Mouse (Mus musculus) MEL (cell line): ENCODE measurements around the gene Sds.

Source experiments
- CTCF ChIP-seq, 3 experiments: IDR thresholded peaks in 2 of 3; conservative IDR thresholded peaks in 1 of 3; 2 replicates each; pipeline ENCODE4 v1.5.1; 2011 to 2012; ENCODE audit warnings: low read length in 3 of 3, low read depth in 2 of 3, mild to moderate bottlenecking in 2 of 3, improper control_type of control experiment in 1 of 3, inconsistent platforms in 1 of 3, mixed read lengths in 1 of 3, moderate library complexity in 1 of 3; ENCODE audit not compliant: control insufficient read depth in 1 of 3, insufficient read depth in 1 of 3, poor library complexity in 1 of 3, severe bottlenecking in 1 of 3
- EP300 ChIP-seq, 2 experiments: IDR thresholded peaks; 2 replicates each; pipeline ENCODE4 v1.6.1; 2011; ENCODE audit warnings: improper control_type of control experiment in 2 of 2, low read length in 2 of 2, low read depth in 1 of 2, mild to moderate bottlenecking in 1 of 2
- GABPA ChIP-seq: IDR thresholded peaks from 2 replicates; pipeline ENCODE4 v1.6.1; 2012; ENCODE audit warnings: low read depth, mild to moderate bottlenecking, inconsistent platforms, low read length, improper control_type of control experiment, moderate library complexity
- GATA1 ChIP-seq: IDR thresholded peaks from 2 replicates; pipeline ENCODE4 v1.6.1; 2011; ENCODE audit warnings: low read depth, low read length, improper control_type of control experiment
- RCOR1 ChIP-seq: IDR thresholded peaks from 2 replicates; pipeline ENCODE4 v1.6.1; 2012; ENCODE audit warnings: low read depth, mild to moderate bottlenecking, inconsistent platforms, low read length, improper control_type of control experiment
- SIN3A ChIP-seq: IDR thresholded peaks from 2 replicates; pipeline ENCODE4 v1.6.1; 2012; ENCODE audit warnings: low read length, improper control_type of control experiment, inconsistent platforms
- TCF12 ChIP-seq: IDR thresholded peaks from 2 replicates; pipeline ENCODE4 v1.6.1; 2014; ENCODE audit warnings: low read depth, mild to moderate bottlenecking, inconsistent platforms, low read length, improper control_type of control experiment, moderate library complexity
- USF1 ChIP-seq: IDR thresholded peaks from 2 replicates; pipeline ENCODE4 v1.6.1; 2014; ENCODE audit warnings: low read depth, mild to moderate bottlenecking, inconsistent platforms, low read length, improper control_type of control experiment, moderate library complexity

DNA sequence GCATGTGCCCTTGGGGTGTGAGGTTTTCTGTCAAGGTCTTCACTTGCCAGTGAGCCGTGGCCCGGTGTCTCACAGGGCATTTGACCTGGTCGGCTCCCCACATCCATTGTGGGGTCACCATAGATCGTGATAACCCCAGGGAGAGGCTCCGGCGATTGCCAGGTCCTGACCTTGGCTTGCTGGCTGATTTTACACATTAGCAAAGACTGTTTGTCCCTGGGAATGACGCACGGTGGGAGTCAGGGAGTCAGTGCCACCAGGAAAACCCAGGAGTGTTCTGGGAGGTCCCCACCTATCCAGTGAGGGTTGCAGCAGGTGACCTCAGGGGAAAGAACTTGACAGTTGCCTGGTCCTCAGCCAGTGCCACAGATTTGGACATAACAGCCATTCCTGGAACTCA, 3.6 kb upstream of the Sds start, which contains the start of gene Sdsl:
- TF ChIP-seq EP300 (IDR thresholded peaks at IDR 0.05; ENCODE audit: low read depth in 1 of 2, low read length in 2 of 2) (no peak), CTCF (IDR thresholded peaks at IDR 0.05 in 2 of 3, conservative IDR thresholded peaks at IDR 0.05 in 1 of 3; ENCODE audit: control insufficient read depth in 1 of 3, insufficient read depth in 1 of 3, low read depth in 2 of 3, low read length in 3 of 3, poor library complexity in 1 of 3, severe bottlenecking in 1 of 3) (no peak), RCOR1 (no peak), SIN3A (no peak), TCF12 (no peak), GATA1 (no peak), USF1 (no peak), GABPA (no peak)
